Mouse (Mus musculus): ENCODE measurements at regions not wholly inside any gene's neighbourhood (a gene's known extent, or its start where the extent isn't known, plus 50 kb on each side); places are given as distances from the start of the nearest gene placed in this dataset.
"Not testable (repeated sequence)": the region's sequence is repeated elsewhere in the genome, so short reads cannot be mapped to it uniquely, and the experiment has no call there.

DNA sequence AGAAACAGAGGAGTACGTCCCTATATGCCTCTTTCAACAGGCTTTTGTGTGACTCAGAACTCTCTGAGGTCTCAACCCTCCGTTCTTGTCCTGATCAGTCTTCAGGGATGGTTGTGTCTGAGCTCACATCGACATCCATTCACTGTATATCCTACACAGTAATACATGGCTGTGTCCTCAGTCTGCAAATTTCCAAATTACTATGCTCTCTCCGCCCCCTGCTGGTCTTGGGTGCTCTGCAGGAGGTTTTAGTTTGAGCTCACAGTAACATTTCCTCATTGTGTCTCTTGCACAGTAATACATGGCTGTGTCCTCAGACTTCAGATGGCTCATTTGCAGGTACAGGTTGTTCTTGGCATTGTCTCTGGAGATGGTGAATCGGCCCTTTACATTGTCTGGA, 53.5 kb downstream of the Adam6a start:
- in situ Hi-C loops (cut with MboI; ENCODE audit: unreplicated experiment in 2 of 2), result not testable (repeated sequence)

DNA sequence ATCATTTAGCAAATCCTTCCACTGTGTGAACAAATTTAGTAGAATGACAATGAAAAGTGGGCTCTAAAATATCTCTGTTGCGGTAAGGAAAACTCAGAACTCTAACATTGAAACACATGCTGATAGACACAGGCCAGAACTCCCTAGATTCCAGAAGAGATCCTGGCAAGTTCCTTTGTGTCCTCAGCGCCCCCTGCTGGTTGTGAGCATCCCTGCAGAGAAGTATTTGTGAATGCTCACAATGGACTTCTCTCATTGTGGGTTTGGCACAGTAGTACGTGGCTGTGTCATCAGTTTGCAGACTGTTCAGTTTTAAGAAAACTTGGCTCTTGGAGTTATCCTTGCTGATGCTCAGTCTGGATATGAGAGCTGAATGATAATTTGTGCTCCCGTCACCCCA, 67.2 kb downstream of the Adam6a start:
- in situ Hi-C loops (cut with MboI; ENCODE audit: unreplicated experiment in 2 of 2), result loop anchor here (5.0 to 25.0 kb wide), 2 partner anchors 394 to 2001 kb away; no protein-coding TSS in a partner anchor

- in situ Hi-C loops (cut with MboI; ENCODE audit: unreplicated experiment in 2 of 2), result not testable (repeated sequence)
These were observed 81.5 kb downstream of the Adam6a start for GRCm38 (mm10) chr12:113625221-113625620.

DNA sequence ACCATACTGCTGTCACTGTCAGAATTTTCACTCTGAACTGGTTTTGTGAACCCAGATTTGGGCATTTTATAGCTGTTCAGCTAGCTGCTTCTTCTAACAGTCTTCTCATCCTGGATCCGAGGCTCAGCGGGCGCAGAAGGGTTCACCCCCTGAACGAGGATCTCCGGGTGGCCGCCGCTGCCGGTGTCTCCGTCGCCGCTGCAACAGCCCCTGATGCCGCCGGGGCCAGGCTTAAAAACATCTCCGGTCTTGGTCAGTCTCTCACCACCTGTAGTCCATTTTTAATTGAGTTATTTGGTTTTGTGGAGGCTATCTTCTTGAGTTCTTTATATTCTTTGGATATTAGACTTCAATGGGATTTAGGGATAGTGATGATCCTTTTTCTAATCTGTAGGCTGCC, 87.1 kb downstream of the Adam6a start:
- in situ Hi-C loops (cut with MboI; ENCODE audit: unreplicated experiment in 2 of 2), result not testable (repeated sequence)

Measured in v-Abl transformed pro-B cells (cell line).